Mouse (Mus musculus) heart, adult 2 months (tissue): ENCODE data around the gene Fbxl22. TPM values are rescaled to one million over a fixed set of nuclear protein-coding genes. Genes with fewer than 3 reads are reported as not detected.

ENCODE experiments used
- DNase-seq, 2 experiments: peaks; one replicate each; pipeline ENCODE4 v3.0.0; 2021
- H3K27ac ChIP-seq: fragments of 200-600 bp; 2 replicates; pipeline ENCODE4 v1.8.1; 2022
- H3K27me3 ChIP-seq: fragments of 200-500 bp; 2 replicates; pipeline ENCODE4 v1.6.1; 2012; ENCODE audit warnings: mild to moderate bottlenecking, low read length, inconsistent platforms, mixed read lengths; ENCODE audit not compliant: control insufficient read depth, insufficient read depth
- H3K36me3 ChIP-seq: fragments of 200-500 bp; 2 replicates; pipeline ENCODE4 v1.6.1; 2012; ENCODE audit warnings: low read length, inconsistent platforms; ENCODE audit not compliant: control insufficient read depth, insufficient read depth
- H3K4me1 ChIP-seq: fragments of 200-500 bp; 2 replicates; pipeline ENCODE4 v1.6.1; 2011; ENCODE audit warnings: low read length; ENCODE audit not compliant: control insufficient read depth, insufficient read depth
- H3K4me3 ChIP-seq: fragments of 200-600 bp; 2 replicates; pipeline ENCODE4 v1.8.1; 2022
- H3K79me2 ChIP-seq: fragments of 200-500 bp; replicated peaks from 2 replicates; pipeline ENCODE4 v1.6.1; 2012; ENCODE audit warnings: mild to moderate bottlenecking, inconsistent platforms, low read length, moderate library complexity, mixed read lengths; ENCODE audit not compliant: control insufficient read depth, insufficient read depth
- H3K9ac ChIP-seq: fragments of 200-500 bp; 2 replicates; pipeline ENCODE4 v1.6.1; 2012; ENCODE audit warnings: low read depth, mild to moderate bottlenecking, control low read depth, inconsistent platforms, low read length, mixed read lengths
- CTCF ChIP-seq: fragments of 200-600 bp; IDR thresholded peaks from 2 replicates; pipeline ENCODE4 v1.8.1; 2022; ENCODE audit warnings: antibody characterized with exemption, mild to moderate bottlenecking, moderate library complexity
- EP300 ChIP-seq: fragments of 200-500 bp; IDR thresholded peaks from 2 replicates; pipeline ENCODE4 v1.6.1; 2011; ENCODE audit warnings: low read depth, low read length, control low read depth; ENCODE audit not compliant: insufficient read depth
- POLR2A ChIP-seq: fragments of 200-500 bp; IDR thresholded peaks from 2 replicates; pipeline ENCODE4 v1.6.1; 2011; ENCODE audit warnings: mild to moderate bottlenecking, low read depth, low read length, control low read depth; ENCODE audit not compliant: insufficient read depth
- WGBS: fragments of 180-500 bp; shearing (Covaris S2); methylation state at CpG from one replicate; pipeline ENCODE4 v1.1.7; 2018; 5-methylcytosine and 5-hydroxymethylcytosine counted together
- intact Hi-C: fragments of 180-260 bp; cut with DNase I; formaldehyde crosslinking; loops from one replicate; pipeline ENCODE4 v1.15.1; 2025
- polyA plus RNA-seq: library from polyadenylated mRNA; depleted of rRNA; stranded (reverse); fragments of >200 nt; gene quantifications from 2 replicates; pipeline ENCODE4 v1.2.3, GENCODE M21; 2012; rRNA removed
- total RNA-seq, 2 experiments: library from RNA; stranded (reverse); gene quantifications; 2 replicates each; pipeline ENCODE4 v1.2.3; 2021

Fbxl22 gene
- total and polyA plus RNA-seq, 3 experiments, result 24.7 to 71.4 (median 32.5) TPM

DNA sequence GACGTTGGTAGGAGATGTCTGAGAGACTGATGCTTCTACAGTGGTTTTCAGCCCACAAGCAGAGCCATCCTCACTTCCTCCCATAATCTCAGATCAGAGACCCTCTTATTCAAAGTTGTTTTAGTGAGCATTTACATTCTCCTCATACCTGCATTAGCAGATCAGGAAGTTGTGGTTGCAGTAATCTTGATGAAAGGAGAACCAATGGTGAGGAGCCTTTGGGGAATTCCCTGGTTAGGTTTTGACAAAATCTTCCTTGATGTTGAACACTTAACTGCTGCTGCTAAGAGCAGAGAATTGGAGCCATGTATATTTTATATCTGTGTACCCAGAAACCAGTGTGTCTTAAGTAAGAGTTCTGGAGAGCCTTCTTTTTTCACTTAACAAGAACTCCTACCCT is 22.0 kb downstream of the Fbxl22 start:
- Histone ChIP-seq H3K9ac (no peak overlapping the region), H3K4me1 (no peaks in the 10 kb centered on the region), H3K4me3 (no peak overlapping the region), H3K27ac (no peak overlapping the region), H3K79me2 (no peaks in the 10 kb centered on the region), H3K36me3 (peaks cover 6% of the 10 kb centered on the region), H3K27me3 (no peaks in the 10 kb centered on the region)
- TF ChIP-seq CTCF, result no peak
- no peak for TF ChIP-seq EP300
- no peak for TF ChIP-seq POLR2A
- WGBS, result 87% methylated on average over 1 of the region's 1 CpGs
- DNase-seq, result no peak
- intact Hi-C loops, result no loop called here

DNA sequence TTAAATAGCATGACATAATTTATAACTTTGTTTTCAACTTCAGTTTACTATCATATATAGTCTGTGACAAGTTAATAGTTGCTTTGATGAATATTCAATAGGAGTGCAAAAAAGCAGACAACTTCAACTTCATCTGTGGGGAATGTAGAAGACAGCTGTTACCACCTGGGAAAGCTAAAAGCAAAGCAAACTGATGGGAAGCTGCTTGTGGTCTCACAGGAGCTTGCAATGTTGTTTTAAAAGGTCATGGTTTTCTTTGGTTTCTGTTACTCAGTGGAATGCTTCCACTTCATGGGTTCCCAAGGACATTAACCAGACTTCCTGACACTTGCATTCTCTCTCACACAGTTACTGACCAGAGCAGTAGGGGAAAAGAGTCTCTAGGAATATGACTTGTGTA is 25.6 kb downstream of the Fbxl22 start:
- no peak for DNase-seq
- no peak overlapping the region for H3K9ac ChIP-seq
- TF ChIP-seq POLR2A (no peak), CTCF (no peak), EP300 (no peak)
- H3K36me3 ChIP-seq, result peaks cover 9% of the 10 kb centered on the region
- intact Hi-C loops, result no loop called here
- no peak overlapping the region for H3K27ac ChIP-seq
- no peaks in the 10 kb centered on the region for H3K79me2 ChIP-seq
- no peak overlapping the region for H3K4me3 ChIP-seq
- H3K27me3 ChIP-seq, result no peaks in the 10 kb centered on the region
- no peaks in the 10 kb centered on the region; the same call in 1 of the 2 replicates for H3K4me1 ChIP-seq

DNA sequence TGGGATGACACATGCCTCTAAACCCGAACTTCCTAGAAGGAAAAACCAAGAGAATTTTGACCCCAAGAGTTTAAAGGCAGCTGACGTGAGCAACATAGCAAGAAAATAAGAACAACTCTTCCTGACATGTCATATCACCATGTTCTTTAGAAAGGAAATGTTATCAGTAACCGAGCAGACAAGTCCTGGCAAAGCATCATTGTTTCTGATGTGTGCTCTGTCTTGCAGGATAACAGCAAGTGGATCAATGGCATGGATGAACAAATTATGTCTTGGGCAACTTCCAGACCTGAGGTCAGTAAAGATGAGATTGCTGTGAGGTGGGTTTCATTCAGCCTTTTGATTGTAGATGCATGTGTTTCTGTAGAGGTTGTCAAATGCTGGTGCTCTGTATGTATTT is 31.0 kb downstream of the Fbxl22 start:
- Histone ChIP-seq H3K27ac (no peak overlapping the region), H3K79me2 (no peaks in the 10 kb centered on the region), H3K36me3 (peaks cover 8% of the 10 kb centered on the region), H3K4me1 (no peaks in the 10 kb centered on the region; the same call in 1 of the 2 replicates), H3K4me3 (no peak overlapping the region), H3K9ac (no peak overlapping the region), H3K27me3 (no peaks in the 10 kb centered on the region)
- no peak for DNase-seq
- intact Hi-C loops, result no loop called here
- 70% methylated on average over 3 of the region's 3 CpGs for WGBS
- TF ChIP-seq CTCF (no peak), EP300 (no peak), POLR2A (no peak)

DNA sequence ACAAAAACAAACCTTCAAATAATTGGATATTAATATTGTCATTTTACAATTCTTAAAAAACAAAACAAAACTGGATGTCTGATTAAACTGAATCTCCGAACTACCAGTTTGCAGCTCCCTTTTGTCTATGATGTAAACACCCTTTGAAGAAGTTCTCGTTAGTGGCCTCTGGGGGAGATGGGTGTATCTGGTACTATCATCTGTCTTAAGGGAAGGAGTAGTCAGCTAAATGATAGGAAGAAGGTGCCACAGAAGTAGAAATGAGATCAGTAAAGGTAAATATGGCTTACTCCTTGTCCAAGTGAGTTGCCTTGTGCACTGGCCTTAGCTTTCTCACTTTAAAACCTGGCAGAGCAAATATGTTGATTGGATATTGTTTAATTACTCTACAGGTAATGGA is 36.6 kb downstream of the Fbxl22 start:
- no peaks in the 10 kb centered on the region for H3K79me2 ChIP-seq
- H3K27ac ChIP-seq, result no peak overlapping the region
- WGBS, result 85% methylated on average over 2 of the region's 2 CpGs
- TF ChIP-seq CTCF (no peak), POLR2A (no peak), EP300 (no peak)
- no peaks in the 10 kb centered on the region for H3K27me3 ChIP-seq
- peaks cover 4% of the 10 kb centered on the region for H3K36me3 ChIP-seq
- no peak overlapping the region for H3K4me3 ChIP-seq
- no peak for DNase-seq
- H3K4me1 ChIP-seq, result no peaks in the 10 kb centered on the region
- intact Hi-C loops, result no loop called here
- H3K9ac ChIP-seq, result no peak overlapping the region

DNA sequence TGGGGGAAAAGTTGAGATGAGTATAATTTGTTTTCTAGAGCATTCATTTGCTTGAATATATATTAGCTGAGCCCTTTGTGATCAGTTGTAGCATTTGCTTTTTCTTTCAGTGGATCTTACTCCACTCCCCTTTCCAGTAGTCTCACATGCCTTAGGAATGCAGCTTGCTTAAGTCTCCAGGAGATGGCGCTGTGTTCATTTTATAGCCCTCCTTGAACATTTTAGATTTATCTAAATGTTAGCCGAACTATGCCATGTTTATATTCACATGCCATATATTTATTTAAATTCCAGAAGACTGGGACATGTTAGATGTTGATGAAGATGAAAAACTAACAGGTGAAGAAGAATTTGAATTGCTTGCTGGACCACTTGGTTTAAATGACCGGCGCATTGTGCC is 49.3 kb downstream of the Fbxl22 start:
- Histone ChIP-seq H3K4me1 (no peaks in the 10 kb centered on the region), H3K27me3 (no peaks in the 10 kb centered on the region), H3K9ac (no peak overlapping the region), H3K79me2 (no peaks in the 10 kb centered on the region), H3K27ac (no peak overlapping the region), H3K4me3 (no peak overlapping the region), H3K36me3 (0 out of 2 replicates have a peak, but pooled peaks cover 1% of the 10 kb centered on the region)
- intact Hi-C loops, result loop anchor here (2.0 to 10.0 kb wide), 2 partner anchors 324 to 360 kb away; no protein-coding TSS in a partner anchor
- TF ChIP-seq EP300 (no peak), CTCF (peak; percentile 82)
- 61% methylated on average over 4 of the region's 4 CpGs for WGBS
- no peak for DNase-seq

Other genes starting within 250 kb of the Fbxl22 start
- gene Herc1, start 164.1 kb downstream of the Fbxl22 start, total RNA-seq, result 10 to 100 TPM; 31.4 to 35.4 TPM
- 11.0 and 18.7 TPM in 2 replicates for gene Herc1, start 164.1 kb downstream of the Fbxl22 start, polyA plus RNA-seq
- 10 to 100 TPM; 20.6 to 20.7 TPM for gene Usp3, start 78.5 kb upstream of the Fbxl22 start, total RNA-seq
- gene Usp3, start 78.5 kb upstream of the Fbxl22 start, polyA plus RNA-seq, result 7.2 and 10.2 TPM in 2 replicates
- gene Car12, start 199.1 kb upstream of the Fbxl22 start, total RNA-seq, result not detected
- gene Car12, start 199.1 kb upstream of the Fbxl22 start, polyA plus RNA-seq, result not detected in 2 replicates